Mouse (Mus musculus): ENCODE results near the gene Cachd1.

Gene Cachd1

DNA sequence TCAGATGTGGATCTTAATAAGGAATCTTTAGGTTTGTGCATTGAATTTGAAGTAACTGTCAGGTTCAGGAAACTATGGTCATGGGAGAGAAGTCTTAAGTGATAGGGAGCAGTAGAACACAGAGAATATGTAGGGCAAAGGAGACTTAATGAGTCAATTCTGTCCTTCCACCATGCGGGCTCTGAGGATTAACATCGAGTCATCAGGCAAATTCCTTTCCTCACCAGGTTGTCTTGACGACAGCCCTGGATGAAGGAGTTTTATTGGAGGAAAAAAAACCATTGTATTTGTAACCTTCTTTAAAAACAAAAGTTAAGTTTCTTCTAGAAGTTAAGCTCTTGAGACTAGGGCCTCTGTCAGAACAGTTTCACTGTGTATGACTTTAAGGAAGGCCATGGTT, 100.9 kb downstream of the Cachd1 start:
- DNase-seq: no peak

DNA sequence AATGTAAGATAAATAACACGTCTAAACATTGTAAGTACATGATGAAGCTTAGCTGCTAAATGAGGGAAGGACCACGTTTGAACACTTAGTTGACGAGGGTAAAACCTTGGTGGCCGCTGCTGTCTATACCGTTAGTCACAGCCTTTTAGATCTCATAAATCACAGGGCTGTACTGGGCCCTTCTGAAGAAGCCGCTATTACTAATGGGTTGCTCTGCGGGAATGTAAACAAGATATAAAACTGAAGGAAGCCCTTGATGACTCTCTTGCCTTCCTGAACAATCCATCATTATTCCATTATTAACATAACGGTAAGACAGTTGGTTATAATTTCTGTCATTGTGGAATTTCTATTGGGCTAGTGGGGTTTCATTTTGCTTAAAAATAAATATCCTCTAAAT, 102.9 kb downstream of the Cachd1 start:
- no peak for DNase-seq

DNA sequence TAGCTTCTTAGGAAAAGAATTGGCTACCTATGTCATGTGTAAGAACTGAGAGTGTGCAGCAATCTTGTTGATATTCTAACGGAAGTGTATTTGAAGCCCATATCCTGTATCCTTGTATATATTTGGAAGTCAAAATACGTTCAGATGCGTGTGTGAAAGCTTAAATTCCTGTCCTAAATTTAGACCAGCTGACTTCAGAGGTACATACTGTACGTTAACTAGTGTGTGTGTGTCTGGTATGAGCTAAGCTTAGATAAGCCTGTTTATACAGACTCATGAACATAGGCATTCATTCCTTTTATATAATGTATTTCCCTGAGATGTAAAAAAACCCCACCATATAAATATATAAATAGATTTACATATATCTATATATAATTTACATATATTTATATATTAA, 103.6 kb downstream of the Cachd1 start:
- DNase-seq: no peak

DNA sequence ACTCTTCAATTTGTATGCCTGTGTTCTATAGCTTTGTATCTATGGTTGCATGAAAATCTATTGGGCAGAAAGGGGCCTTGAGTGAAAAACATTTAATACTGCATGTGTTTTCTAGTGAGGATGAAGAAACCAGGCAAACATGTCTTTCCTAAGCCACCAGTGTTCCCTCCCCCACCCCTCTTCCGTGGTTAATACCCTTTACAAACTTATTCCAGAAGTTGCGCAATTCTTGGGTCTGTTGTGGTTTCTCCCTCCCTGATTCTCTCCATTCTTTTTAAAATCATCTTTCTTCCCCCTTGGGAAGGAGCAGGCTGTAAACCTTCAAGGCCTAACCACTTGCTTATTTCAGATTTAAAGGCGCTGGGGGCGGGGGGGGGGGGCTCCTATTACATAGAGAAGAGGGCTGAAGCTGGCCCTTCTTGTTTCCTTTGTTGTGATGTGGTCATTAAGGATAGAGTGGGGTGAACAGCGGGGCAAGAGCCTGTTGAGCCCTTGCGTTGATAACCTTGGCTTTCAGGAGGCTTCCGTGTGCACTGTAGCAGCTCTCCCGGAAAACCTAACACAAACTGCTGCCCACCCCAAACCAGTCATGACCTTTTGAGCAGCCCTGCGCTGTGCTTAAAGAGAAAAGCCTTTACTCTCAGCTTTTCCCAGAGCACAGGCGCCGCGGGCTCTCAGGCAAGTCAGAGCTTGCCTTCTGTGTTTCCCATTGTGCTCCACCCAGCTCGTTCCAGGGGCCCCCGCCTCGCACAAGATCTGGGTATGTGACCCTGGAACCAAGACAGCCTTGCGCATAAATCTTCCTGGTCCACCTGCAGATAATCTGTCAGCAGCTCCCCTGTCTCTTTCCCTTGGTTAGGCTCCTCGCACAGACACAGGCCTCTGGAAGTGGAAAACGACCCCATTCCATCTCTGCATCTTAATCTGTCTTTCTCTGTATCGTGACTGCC, 109.6 kb downstream of the Cachd1 start:
- no peak for DNase-seq

DNA sequence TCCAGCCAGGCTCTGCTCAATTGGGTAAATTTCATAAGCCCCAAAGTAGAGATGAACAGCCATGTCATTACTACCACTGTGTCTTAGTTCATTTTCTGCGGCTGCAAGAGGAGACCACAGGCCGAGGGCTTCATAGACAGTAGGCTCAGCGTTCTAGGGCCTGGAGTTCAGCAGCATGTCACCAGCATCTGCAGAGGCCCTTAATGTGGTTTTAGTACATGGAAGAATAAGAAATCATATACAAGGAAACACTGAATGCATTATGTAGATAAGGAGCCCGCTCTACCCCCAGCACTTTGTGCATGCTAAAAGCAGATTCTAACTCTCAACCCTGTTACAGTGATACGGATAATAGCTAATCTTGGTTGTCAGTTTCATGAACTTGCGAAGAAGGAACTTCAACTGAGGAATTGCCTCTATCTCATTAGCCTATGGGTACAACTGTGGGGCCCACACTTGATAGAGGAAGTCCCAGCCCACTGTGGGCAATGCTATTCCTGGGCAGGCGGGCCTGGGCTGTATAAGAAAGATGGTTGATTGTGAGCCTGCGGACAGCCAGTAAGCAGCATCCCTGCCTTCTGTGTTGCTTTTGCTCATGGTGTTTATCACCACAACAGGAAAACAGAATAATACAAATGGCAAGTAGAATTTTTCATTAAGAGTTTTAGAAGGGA, 110.4 kb downstream of the Cachd1 start:
- DNase-seq: no peak

DNA sequence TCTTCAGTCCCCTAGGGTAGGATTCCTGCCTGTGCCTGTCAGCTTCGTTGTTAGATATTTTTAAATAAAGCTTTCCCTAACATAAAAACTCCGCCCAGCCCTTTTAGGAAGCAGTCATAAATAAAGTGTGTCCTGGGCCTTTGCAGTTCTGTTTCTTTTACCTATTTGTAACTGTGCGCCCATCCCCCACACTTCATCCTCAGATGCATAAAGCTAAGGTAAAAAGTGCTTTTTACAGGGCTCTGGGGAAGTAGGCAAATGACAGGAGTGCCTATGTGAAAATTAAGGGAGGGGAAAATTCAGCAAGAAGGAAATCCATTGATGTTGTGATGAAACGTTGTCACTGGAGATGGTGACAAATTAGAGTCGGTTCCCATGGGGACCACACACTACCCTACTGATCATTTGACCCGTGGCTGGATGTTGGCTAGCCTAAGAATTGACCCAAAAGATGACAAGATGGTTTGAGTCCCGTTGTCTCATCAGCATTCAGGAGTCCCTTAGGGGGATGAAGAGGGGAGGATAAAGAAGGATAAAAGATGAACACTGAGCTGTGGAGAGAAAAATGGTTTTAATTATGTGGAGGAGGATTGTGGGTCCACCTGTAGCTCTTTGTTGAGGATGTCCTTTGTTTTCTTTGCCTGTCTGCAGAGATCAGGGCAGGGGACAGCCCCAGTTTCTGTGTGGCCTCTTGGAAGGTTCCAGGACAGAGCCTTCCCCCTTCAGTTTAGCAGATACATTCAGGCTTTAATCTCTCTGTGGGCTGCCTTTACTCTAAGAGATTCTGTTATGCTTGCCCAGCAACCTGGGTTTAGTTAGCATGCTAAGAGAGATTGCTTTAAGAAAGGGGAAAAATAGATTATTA, 113.9 kb downstream of the Cachd1 start:
- no peak for DNase-seq

DNA sequence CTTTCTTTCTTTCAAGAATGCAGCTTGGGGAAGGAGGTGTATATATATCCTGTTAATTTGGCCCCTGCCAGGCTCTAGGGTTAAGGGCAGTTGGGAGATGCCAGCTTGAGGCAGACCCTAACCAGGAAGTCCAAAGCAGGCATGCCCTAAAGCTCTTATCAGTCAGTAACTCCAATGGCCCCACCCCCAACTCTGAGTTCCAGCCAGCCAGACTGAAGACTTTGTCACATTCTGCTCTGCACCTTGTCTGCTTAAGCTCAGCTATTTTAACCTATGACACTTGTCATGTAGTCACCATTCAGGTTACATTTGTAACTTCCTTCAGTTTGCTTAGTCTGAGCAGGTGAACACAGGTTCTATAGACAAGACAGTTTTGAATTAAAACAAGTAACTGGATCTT, 117.3 kb downstream of the Cachd1 start:
- DNase-seq: no peak

DNA sequence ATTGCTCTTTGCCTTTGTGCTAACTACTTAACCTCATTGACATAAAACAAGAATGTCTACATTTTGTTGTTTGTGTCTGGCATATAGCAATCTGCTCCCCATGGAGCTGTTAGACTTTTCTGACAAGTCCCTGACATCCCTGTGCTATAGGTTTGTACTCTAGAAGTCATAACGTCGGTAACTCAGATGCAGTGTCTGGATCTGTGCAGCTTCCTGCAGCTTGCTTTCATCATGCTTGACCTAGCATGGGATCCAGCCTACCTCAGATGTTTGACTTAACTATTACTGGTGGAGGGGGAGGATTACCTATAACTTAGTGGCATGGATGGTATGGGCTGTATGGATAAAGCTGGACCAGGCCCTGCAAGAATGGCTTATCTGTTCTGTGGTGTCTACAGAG, 117.7 kb downstream of the Cachd1 start:
- DNase-seq: no peak

DNA sequence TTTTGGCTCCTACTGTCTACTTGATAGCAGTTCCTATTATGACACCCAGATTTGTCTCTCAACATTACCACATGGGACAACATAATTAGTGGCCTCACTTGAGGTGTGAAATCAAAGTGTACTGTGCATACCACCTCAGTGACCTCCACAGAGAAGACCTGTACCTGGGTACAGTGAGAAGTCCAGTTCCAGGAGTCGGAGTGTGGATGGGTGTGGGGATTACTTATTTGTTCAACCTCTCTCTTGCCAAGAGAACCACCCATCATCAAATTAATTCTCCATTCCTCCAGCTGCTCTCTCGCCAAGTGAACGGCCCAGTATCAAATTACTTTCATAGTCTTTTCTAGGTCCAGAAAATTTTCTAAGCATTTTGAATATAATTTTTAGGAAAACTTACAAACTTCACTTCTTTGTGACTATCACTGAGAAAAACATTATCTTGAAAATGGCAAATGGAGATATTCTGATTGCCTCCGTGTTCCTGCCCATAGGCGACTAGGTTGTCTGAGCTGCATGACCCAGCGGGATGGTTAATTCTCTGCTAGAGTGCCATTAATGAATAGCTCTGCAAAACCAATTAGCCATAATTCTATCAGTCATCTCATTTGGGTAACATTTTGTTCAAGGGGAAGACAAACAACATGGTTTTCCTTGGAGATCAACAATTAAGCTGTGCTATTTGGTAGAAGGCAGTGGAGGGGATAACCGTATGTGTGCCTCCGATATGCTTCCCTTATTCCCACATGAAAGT, 120.0 kb downstream of the Cachd1 start:
- DNase-seq: no peak

DNA sequence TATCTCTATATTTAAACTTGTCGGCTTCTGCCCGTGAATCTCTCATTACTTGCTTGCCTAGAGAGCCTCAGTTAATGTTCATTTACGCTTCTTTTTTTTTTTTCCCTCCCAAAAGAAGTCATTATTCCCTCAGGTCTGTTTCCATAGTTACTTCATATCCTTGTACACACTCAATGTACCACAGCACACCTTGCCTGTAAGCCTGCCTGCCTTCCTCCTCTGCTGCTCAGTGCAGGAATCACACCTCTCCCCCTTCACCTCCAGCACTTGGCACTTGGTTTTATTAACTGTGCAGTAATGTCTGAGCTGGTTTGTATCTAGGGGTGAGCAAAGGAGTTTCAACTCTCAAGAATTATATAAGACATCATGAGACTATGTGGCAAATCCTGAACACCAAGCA, 121.5 kb downstream of the Cachd1 start:
- DNase-seq: no peak

DNA sequence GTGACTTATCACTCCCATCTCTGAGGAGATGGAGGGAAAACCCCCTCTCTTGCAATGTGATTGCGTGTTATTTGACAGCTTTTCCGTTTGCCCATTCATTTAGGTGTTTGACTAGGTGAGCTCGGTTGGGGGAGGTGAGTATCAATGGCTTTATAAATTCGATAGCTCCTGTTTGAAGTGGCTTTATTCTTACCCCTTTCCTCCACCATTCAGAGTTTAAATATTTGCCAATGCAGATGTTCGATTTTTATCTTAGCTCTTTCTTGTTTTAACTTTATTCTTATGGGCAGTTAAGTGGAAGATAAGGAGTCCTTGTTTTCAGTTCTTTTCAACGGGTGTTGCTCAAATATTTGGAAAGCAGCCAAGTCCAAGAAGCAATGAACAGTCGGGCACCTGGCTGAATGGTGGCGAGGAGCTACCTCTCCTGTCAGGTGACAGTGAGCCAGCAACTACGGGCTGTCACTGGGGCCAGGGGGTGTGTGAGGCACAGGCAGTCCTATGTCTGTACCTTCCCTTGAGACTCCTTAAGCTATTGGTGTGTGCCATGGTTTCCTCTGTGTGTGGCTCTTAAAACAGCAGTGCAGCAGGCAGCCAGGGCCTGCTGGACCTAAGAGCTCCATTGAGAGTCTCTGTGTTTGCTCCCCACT, 133.3 kb downstream of the Cachd1 start:
- peak; percentile 29 for DNase-seq

DNA sequence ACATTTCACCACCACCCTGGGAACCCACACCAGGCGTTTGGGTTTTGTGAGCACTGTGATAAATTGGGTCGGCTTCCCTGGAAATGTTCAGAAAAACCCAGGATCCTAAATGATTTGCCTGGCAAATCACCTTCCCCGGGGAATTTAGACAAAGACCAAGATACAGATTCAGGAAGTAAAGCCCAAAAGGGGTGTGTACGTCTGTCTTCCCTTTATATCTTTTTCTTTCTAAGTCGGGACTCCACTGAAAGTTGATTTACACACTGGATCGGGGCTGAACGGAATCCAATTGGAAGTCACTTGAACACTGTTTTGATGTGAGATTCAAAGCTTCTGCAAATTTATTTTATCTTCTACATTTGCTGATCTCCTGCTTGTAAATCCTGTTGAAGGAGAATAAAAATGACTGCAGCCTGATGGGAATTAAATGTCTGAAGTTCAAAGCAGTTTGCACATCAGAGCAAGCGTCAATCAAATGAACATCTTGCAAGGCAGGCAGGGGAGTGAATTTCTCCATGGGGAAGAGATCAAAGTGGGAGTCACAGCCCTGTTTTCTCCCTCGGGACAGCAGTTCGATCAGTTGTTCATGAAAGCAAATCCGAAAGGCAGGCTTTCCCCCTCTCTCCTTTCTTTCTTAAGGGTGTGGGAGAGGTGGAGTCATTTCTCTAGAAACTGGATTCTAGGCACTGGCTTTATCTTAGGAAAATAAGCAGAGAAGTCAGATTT, 134.3 kb downstream of the Cachd1 start:
- no peak for DNase-seq

DNA sequence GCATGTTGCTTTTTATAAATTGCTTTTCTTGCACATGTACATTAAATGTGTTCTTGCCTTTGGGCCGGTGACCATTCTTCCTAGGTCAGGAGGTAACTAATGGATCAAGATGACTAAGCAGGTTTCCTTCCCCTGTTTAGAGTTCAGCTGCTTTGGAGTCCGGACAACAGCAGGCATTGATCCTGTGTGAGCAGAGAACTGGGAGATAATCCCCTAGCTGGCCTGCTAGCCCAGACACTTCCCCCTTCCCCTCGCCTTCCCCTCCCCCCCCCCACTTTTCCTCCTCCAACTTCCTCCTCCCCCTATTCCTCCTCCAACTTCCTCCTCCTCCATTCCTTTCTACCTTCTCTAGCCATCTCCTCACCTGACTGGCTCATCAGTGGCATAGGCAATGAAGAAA, 135.2 kb downstream of the Cachd1 start:
- no peak for DNase-seq

DNA sequence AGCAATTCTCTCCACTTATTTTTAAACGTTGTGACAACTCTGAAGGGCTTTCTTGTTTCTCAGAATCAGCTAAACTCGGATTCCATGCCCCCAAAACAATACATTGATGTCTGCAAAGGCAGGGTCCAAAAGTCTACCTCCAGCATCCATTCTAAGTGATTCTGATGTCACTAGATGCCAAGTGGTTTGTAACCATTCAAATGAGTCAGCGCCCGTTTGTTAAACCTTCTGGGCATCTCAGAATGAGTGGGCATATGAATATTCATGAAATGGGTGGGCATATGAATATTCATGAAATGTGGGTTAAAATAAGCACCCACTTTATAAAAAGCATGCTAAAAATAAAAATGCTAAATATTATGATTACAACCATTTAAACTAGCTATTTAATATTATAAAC, 137.2 kb downstream of the Cachd1 start:
- no peak for DNase-seq

DNA sequence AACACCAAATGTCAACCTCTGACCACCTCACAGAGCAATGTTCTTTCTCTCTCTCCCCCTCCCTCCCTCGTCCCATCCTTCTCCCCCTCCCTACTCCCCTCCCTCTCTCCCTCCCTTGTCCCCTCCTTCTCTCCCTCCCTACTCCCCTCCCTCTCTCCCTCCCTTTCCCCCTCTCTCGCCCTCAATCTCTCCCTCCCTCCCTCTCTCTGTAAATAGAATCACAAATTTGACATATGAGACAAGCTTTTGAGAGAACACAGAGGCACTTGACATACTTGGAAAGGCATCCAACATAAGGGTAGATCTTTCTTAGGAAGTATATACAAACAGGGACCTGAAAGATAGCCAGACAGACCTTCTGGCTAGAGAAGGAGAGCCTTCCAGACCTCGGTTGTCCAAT, 138.1 kb downstream of the Cachd1 start:
- no peak for DNase-seq

DNA sequence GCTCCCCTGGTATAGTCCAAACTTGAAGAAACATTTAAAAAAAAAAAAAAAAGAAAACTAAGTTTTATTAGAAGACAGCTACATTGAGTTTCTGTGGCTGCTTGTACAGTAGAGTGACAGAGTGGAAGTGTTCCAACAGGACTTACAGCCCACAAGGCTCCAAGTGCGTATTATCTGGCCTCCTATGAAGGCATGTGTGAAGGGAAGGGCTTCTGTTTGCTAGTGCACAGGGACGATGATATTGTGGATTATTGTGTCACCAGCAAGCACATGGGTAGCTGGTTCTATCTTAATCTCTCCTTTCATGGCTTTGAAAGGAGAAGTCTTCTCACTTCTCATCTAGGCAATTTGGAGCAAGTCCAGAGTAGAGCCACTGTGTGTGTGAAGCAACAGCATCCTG, 138.6 kb downstream of the Cachd1 start:
- no peak for DNase-seq

DNA sequence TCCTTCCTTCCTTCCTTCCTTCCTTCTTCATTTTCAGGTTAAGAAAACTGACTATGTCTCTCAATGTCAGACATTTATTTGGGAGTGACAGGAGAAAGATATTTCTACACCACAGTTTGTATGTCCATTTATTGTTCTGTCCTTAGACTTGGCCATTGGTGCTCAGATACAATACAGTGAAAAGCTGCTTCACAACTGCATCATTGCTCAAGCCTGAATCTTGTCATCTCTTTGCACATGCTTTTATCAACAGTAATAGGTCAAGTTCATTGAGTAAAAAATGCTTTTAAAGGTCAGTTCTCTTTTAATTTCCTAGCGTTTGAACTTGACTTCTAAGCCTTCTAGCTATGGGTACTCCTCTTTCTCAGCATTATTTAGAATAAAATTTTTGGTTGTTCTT, 141.0 kb downstream of the Cachd1 start:
- DNase-seq: no peak

DNA sequence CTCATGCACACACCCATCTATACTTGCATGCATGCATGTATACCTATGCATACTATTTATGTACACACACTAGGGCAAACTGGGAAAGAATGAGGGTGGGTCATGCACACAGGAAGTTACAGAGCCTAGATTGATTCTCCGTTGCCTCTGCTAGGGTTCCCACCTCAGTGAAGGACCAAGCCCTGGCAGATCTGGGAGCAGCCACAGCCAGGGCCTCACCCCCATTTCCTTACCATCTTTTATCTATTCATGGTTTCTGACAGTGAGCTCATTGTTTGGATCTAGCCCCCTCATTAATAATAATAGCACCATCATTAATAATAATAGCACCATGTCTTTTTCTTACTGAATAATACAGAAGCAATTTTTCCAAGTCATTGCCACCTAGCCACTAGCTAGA, 143.9 kb downstream of the Cachd1 start:
- DNase-seq: no peak

DNA sequence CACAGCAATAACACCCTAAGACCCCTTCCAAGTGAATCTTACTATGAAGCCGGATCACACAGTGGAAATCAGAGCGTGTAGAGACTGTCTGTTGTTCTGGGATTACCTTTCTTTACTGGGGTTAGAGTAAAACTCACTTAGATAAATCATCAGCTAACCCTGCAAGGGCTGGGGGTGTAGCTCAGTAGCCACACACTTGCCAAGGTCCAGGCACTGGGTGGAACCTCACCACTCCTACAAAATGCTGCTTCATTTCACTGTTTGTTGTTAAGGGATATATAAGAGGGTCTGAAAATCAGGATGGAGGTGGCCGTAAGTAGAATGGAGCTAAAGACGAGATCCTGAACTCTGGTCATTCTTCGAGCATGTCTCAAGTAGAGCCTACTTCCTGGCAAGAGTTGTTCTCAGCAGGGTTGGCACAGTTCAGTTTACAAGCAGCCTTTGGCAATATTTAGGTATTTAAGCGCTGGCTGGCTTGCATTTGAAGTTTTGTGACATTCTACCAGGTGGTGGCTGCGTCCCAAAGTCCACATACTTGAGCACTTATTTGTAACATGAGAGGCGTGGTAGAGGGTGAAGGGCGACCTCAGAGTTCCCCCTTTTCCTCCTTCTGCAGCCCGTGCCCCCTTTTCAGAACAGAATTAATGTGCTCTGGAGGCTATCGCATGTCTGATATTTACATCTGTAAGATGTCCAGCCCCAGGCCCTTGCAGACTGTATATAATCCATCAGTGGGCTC, 146.5 kb downstream of the Cachd1 start:
- no peak for DNase-seq

DNA sequence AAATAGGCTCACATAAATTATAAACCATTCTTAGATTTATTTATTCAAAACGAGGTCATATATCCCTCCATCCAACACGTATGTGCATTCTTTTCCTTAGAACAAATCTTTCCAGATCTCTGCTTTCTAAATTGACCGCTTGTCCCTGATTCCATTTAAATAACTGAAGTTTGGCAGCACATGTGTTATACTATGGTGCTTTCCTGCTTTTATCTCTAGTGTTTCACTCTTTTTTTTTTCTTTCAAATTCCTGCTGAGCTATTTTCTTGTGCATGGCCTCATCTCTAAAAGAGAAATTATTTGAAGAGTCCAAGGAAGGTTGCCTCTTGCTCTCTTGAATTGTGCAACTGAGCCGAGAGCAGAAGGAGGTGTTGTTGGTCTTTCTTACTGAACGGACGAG, 147.1 kb downstream of the Cachd1 start:
- DNase-seq: no peak

DNA sequence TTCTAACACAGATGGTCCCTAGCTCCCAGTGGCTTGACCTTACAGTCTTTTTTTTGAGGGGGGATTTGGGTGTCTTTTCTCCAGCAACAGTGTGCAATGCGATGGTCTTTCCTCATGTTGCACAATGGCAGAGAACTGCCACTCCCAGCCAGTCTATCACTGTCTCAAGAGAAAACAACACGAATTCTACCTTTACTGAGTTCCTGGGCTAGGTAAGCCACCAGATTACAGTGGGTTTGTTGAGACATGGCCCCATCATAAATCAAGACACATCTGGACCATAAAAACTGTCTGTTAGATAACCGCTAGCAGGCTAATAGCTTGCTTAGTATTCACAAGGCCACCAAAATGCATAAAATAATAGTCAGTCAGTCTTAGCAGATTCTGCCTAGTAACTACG, 147.8 kb downstream of the Cachd1 start:
- DNase-seq: no peak

Measured in cerebellum, postnatal 14 days (tissue).